Mouse (Mus musculus) kidney, adult 2 months (tissue): ENCODE data around the gene Cfdp1. TPM values are rescaled to one million over a fixed set of nuclear protein-coding genes. Genes with fewer than 3 reads are reported as not detected.

Experiments used
- DNase-seq: peaks from one replicate; pipeline ENCODE4 v3.0.0; 2021
- H3K27ac ChIP-seq: fragments of 200-500 bp; 2 replicates; pipeline ENCODE4 v1.5.1; 2012; ENCODE audit warnings: low read depth, low read length, control low read depth, inconsistent platforms; ENCODE audit not compliant: insufficient read depth
- H3K27me3 ChIP-seq: fragments of 200-500 bp; replicated peaks from 2 replicates; pipeline ENCODE4 v1.6.1; 2012; ENCODE audit warnings: mild to moderate bottlenecking, moderate library complexity, low read length, inconsistent platforms; ENCODE audit not compliant: control insufficient read depth, insufficient read depth
- H3K36me3 ChIP-seq: fragments of 200-500 bp; 2 replicates; pipeline ENCODE4 v1.6.1; 2012; ENCODE audit warnings: mild to moderate bottlenecking, moderate library complexity, low read length, inconsistent platforms; ENCODE audit not compliant: control insufficient read depth, insufficient read depth
- H3K4me1 ChIP-seq: fragments of 200-500 bp; 2 replicates; pipeline ENCODE4 v1.6.1; 2011; ENCODE audit warnings: low read length; ENCODE audit not compliant: control insufficient read depth, insufficient read depth
- H3K4me3 ChIP-seq: fragments of 200-500 bp; 2 replicates; pipeline ENCODE4 v1.5.1; 2011; ENCODE audit warnings: mild to moderate bottlenecking, low read depth, low read length, control low read depth; ENCODE audit not compliant: insufficient read depth
- CTCF ChIP-seq: fragments of 200-500 bp; conservative IDR thresholded peaks from 2 replicates; pipeline ENCODE4 v1.5.1; 2011; ENCODE audit warnings: low read depth, mild to moderate bottlenecking, control low read depth, low read length, moderate library complexity, mixed read lengths; ENCODE audit not compliant: insufficient read depth, insufficient read length
- POLR2A ChIP-seq: fragments of 200-500 bp; IDR thresholded peaks from one replicate; pipeline ENCODE4 v1.6.1; 2011; ENCODE audit warnings: low read depth, low read length, control low read depth
- WGBS: fragments of 180-500 bp; shearing (Covaris S2); methylation state at CpG from one replicate; pipeline ENCODE4 v1.1.7; 2018; 5-methylcytosine and 5-hydroxymethylcytosine counted together
- polyA plus RNA-seq: library from polyadenylated mRNA; depleted of rRNA; stranded (reverse); fragments of >200 nt; gene quantifications from 2 replicates; pipeline ENCODE4 v1.2.3, GENCODE M21; 2012

The Cfdp1 gene
- polyA plus RNA-seq, 1 experiment = 12.5 TPM

- Histone ChIP-seq H3K36me3 (no peaks in the 10 kb centered on the region), H3K4me1 (peaks cover 7% of the 10 kb centered on the region; the same call in 1 of the 2 replicates), H3K27ac (peak overlapping the region; percentile 58; the same call in 1 of the 2 replicates), H3K27me3 (no peaks in the 10 kb centered on the region), H3K4me3 (no peak overlapping the region)
- TF ChIP-seq POLR2A = no peak
- TF ChIP-seq CTCF = no peak
- WGBS = 64% methylated on average over 7 of the region's 7 CpGs
- DNase-seq = no peak
Observed at GRCm38 (mm10) chr8:111802256-111802655, 51.8 kb downstream of the Cfdp1 start.

DNA sequence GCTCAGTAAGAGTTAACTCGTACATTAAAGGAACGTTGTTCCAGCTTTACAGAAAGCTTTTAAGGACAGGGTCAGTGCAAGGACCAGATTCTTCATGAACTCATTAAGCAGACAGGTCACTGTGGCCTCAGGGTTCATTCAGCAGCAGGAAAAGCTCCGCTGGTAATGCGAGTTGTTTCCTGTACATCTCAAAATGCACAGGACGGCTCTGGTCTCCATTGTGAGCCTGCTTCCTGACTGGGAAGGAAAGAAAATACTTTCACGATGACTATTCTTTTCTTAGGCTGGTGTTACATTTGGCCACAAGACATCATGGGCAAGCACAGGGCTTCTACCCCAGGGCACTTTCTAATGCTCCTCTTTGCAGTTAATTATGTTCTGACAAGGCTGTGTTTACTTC lies 52.6 kb downstream of the Cfdp1 start:
- WGBS = 46% methylated on average over 6 of the region's 6 CpGs
- H3K36me3 ChIP-seq = no peaks in the 10 kb centered on the region
- TF ChIP-seq POLR2A = no peak
- no peak for TF ChIP-seq CTCF
- H3K27me3 ChIP-seq = no peaks in the 10 kb centered on the region
- peak; percentile 50 for DNase-seq
- H3K27ac ChIP-seq = no peak overlapping the region
- H3K4me3 ChIP-seq = no peak overlapping the region
- peaks cover 7% of the 10 kb centered on the region; the same call in 1 of the 2 replicates for H3K4me1 ChIP-seq

DNA sequence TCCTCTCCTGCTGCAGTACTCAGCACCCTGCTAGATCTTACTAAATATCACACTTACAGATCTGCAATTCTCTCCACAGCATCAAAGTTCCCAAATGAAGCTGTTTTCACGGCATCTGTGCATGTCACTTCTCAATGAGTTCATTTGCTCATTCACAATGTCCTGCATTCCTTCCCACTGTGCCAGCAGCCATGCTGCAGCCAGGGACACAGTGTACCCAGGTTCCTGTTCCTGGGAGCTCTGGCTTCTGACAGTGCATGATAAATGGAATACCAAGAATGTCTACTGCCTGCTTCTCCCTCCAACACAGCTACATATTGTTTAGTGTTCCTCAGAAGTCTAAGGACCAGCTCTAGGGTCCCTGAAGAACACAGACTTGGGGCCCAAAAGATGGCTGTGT lies 57.6 kb downstream of the Cfdp1 start:
- no peak overlapping the region for H3K4me3 ChIP-seq
- H3K27ac ChIP-seq = no peak overlapping the region
- H3K27me3 ChIP-seq = no peaks in the 10 kb centered on the region
- TF ChIP-seq CTCF = no peak
- no peak for TF ChIP-seq POLR2A
- no peaks in the 10 kb centered on the region for H3K36me3 ChIP-seq
- peak; percentile 48 for DNase-seq
- 48% methylated on average over 1 of the region's 1 CpGs for WGBS
- H3K4me1 ChIP-seq = peaks cover 7% of the 10 kb centered on the region; the same call in 1 of the 2 replicates

DNA sequence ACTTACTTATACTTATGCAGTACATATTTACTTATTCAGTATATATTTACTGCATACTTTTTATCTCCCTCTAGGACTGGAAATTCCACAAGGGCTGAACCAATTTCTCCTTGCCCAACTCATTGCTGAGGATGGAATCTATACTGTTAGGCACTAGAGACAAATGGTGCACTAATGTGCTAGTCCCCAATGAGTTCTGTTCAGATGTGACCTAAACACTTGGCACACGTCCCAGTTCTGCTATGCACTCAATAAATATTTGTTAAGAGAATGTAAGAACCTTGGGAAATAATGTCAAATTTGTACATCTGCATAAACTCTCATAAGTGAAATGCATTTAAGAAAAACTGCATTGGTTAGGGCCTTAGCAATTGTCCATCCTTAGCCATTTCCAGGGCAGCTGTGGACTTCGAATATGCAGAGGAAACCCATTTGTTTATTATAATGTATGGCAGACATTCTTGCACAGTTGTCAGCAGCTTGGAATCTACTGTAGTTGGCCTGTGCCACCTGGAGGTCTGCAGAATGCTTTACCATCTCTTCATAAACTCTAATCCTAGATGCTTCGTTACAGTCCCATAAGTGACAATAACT lies 60.7 kb downstream of the Cfdp1 start:
- H3K4me3 ChIP-seq = no peak overlapping the region
- H3K27ac ChIP-seq = no peak overlapping the region
- no peaks in the 10 kb centered on the region for H3K27me3 ChIP-seq
- DNase-seq = no peak
- TF ChIP-seq CTCF (no peak), POLR2A (no peak)
- 70% methylated on average over 3 of the region's 3 CpGs for WGBS
- no peaks in the 10 kb centered on the region; the same call in 1 of the 2 replicates for H3K36me3 ChIP-seq
- H3K4me1 ChIP-seq = no peaks in the 10 kb centered on the region

GRCm38 (mm10) chr8:111789639-111790038 lies 64.5 kb downstream of the Cfdp1 start:
- Histone ChIP-seq H3K27me3 (no peaks in the 10 kb centered on the region), H3K4me3 (no peak overlapping the region), H3K27ac (no peak overlapping the region), H3K4me1 (peaks cover 13% of the 10 kb centered on the region; the same call in 1 of the 2 replicates), H3K36me3 (no peaks in the 10 kb centered on the region; the same call in 1 of the 2 replicates)
- no peak for DNase-seq
- TF ChIP-seq CTCF (no peak), POLR2A (no peak)

GRCm38 (mm10) chr8:111789200-111789599 lies 64.9 kb downstream of the Cfdp1 start:
- WGBS = 58% methylated on average over 4 of the region's 4 CpGs

DNA sequence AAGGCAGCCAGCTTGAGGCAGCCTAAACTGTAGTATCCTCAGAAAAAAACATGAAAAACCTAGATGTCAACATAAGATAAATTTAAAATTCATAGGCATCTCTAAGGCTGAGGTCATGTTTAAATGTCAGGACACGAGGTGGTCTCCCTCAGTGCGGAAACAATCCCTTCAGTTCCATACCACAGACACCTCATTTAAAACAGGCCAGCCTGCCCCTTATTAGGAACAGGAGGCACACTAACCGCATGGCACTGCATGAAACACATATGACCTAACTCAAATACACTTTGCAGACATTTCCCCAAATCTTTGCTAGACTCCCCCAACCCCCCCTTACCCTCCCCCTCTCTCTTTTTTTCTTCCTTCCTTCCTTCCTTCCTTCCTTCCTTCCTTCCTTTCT lies 65.6 kb downstream of the Cfdp1 start:
- Histone ChIP-seq H3K4me3 (no peak overlapping the region), H3K36me3 (no peaks in the 10 kb centered on the region; the same call in 1 of the 2 replicates), H3K4me1 (peaks cover 13% of the 10 kb centered on the region; the same call in 1 of the 2 replicates), H3K27me3 (no peaks in the 10 kb centered on the region), H3K27ac (no peak overlapping the region)
- 89% methylated on average over 3 of the region's 3 CpGs for WGBS
- no peak for TF ChIP-seq POLR2A
- no peak for TF ChIP-seq CTCF
- DNase-seq = no peak

More at GRCm38 (mm10) chr8:111789200-111789599, 64.9 kb downstream of the Cfdp1 start:
- peaks cover 13% of the 10 kb centered on the region; the same call in 1 of the 2 replicates for H3K4me1 ChIP-seq
- H3K27ac ChIP-seq = no peak overlapping the region
- no peaks in the 10 kb centered on the region; the same call in 1 of the 2 replicates for H3K36me3 ChIP-seq
- no peaks in the 10 kb centered on the region for H3K27me3 ChIP-seq
- no peak overlapping the region for H3K4me3 ChIP-seq
- DNase-seq = no peak
- no peak for TF ChIP-seq POLR2A
- no peak for TF ChIP-seq CTCF
